Mouse (Mus musculus) ES-E14 (cell line): Measurements from ENCODE around the gene Vgf. TPM values are rescaled to one million over a fixed set of nuclear protein-coding genes. Genes with fewer than 3 reads are reported as not detected.

Source experiments
- DNase-seq: peaks from one replicate; pipeline ENCODE4 v3.0.0-alpha.2; 2013; ENCODE audit warnings: low read depth, low spot score
- H3K27ac ChIP-seq: 2 replicates; pipeline ENCODE4 v1.5.1; 2012; ENCODE audit warnings: low read depth, mild to moderate bottlenecking, low read length, moderate library complexity, mixed read lengths; ENCODE audit not compliant: poor library complexity, insufficient read depth, severe bottlenecking
- H3K36me3 ChIP-seq: 2 replicates; pipeline ENCODE4 v1.6.1; 2012; ENCODE audit warnings: mild to moderate bottlenecking, low read length, moderate library complexity, mixed read lengths; ENCODE audit not compliant: control insufficient read depth, poor library complexity, insufficient read depth, severe bottlenecking
- H3K4me1 ChIP-seq, 2 experiments: fragments of 150-350 bp in 1 of 2; sonication (generic) in 1 of 2; 2 replicates each; pipeline ENCODE4 v1.6.1; 2012; ENCODE audit warnings: low read length in 2 of 2, mild to moderate bottlenecking in 1 of 2, mixed read lengths in 1 of 2; ENCODE audit not compliant: control insufficient read depth in 2 of 2, insufficient read depth in 2 of 2, poor library complexity in 1 of 2
- H3K4me3 ChIP-seq, 2 experiments: fragments of 150-350 bp in 1 of 2; sonication (generic) in 1 of 2; 2 replicates each; pipeline ENCODE4 v1.5.1; 2012; ENCODE audit warnings: low read length in 2 of 2, low read depth in 1 of 2, mild to moderate bottlenecking in 1 of 2, mixed read lengths in 1 of 2; ENCODE audit not compliant: insufficient read depth in 1 of 2, poor library complexity in 1 of 2, severe bottlenecking in 1 of 2
- H3K9ac ChIP-seq: 2 replicates; pipeline ENCODE4 v1.6.1; 2012; ENCODE audit warnings: low read depth, mild to moderate bottlenecking, low read length, mixed read lengths; ENCODE audit not compliant: poor library complexity, insufficient read depth, severe bottlenecking
- H3K9me3 ChIP-seq: fragments of 150-350 bp; sonication (generic); 2 replicates; pipeline ENCODE4 v1.6.1; 2012; ENCODE audit warnings: low read depth, mild to moderate bottlenecking, low read length; ENCODE audit not compliant: control insufficient read depth, insufficient read depth
- CHD2 ChIP-seq: IDR thresholded peaks from 2 replicates; pipeline ENCODE4 v1.6.1; 2014; ENCODE audit warnings: mild to moderate bottlenecking, low read depth, low read length, inconsistent platforms
- HCFC1 ChIP-seq: IDR thresholded peaks from 2 replicates; pipeline ENCODE4 v1.6.1; 2012; ENCODE audit warnings: low read length, inconsistent platforms, borderline replicate concordance; ENCODE audit not compliant: insufficient read depth
- MAFK ChIP-seq: IDR thresholded peaks from 2 replicates; pipeline ENCODE4 v1.6.1; 2014; ENCODE audit warnings: mild to moderate bottlenecking, low read depth, low read length, inconsistent platforms; ENCODE audit not compliant: insufficient read depth
- ZC3H11A ChIP-seq: IDR thresholded peaks from 2 replicates; pipeline ENCODE4 v1.6.1; 2012; ENCODE audit warnings: low read depth, mild to moderate bottlenecking, inconsistent platforms, low read length, borderline replicate concordance
- ZNF384 ChIP-seq: IDR thresholded peaks from 2 replicates; pipeline ENCODE4 v1.6.1; 2012; ENCODE audit warnings: low read depth, low read length, inconsistent platforms
- in situ Hi-C, 2 experiments: fragments of 600-800 bp; cut with MboI; formaldehyde crosslinking; loops; one replicate each; pipeline ENCODE4 v1.15.1; 2025; ENCODE audit warnings: low sequenced_read_pairs in 2 of 2, inconsistent platforms in 1 of 2; ENCODE audit not compliant: unreplicated experiment in 2 of 2
- total RNA-seq: library from RNA; depleted of rRNA; stranded (reverse); fragments of 300-350 nt; gene quantifications from 2 replicates; pipeline ENCODE4 v1.2.3, GENCODE M21; 2012

The Vgf gene
- total RNA-seq, 1 experiment: 45.6 TPM

- Histone ChIP-seq H3K4me3 (peak overlapping the region; percentile 70 to 71), H3K36me3 (peaks cover 6% of the 10 kb centered on the region), H3K4me1 (peaks cover 2 to 19% of the 10 kb centered on the region in 2 experiments; a peak in 1 of 4 replicates), H3K9ac (peak overlapping the region; percentile 65), H3K9me3 (no peaks in the 10 kb centered on the region), H3K27ac (no peak overlapping the region)
- in situ Hi-C loops: no loop called here
- DNase-seq: peak; percentile 88
- TF ChIP-seq HCFC1 (no peak), CHD2 (no peak), ZNF384 (no peak), ZC3H11A (no peak), MAFK (no peak)
These were observed 6.5 kb downstream of the Vgf start for GRCm38 (mm10) chr5:137032641-137033074.

- in situ Hi-C loops: no loop called here
- no peak for TF ChIP-seq HCFC1
- no peak for TF ChIP-seq MAFK
- no peak for TF ChIP-seq ZNF384
- no peak for TF ChIP-seq ZC3H11A
- no peak for TF ChIP-seq CHD2
- Histone ChIP-seq H3K9me3 (no peaks in the 10 kb centered on the region), H3K4me1 (peaks cover 2 to 14% of the 10 kb centered on the region in 2 experiments; a peak in 2 of 4 replicates), H3K36me3 (peaks cover 6% of the 10 kb centered on the region), H3K9ac (no peak overlapping the region), H3K27ac (no peak overlapping the region), H3K4me3 (no peak overlapping the region)
- DNase-seq: no peak
These were observed 10.0 kb downstream of the Vgf start for GRCm38 (mm10) chr5:137036211-137036610.

- no peak overlapping the region for H3K4me3 ChIP-seq
- no peak overlapping the region for H3K27ac ChIP-seq
- no peak overlapping the region for H3K9ac ChIP-seq
- peaks cover 11% of the 10 kb centered on the region for H3K36me3 ChIP-seq
- H3K9me3 ChIP-seq: no peaks in the 10 kb centered on the region
- H3K4me1 ChIP-seq: peaks cover 2 to 8% of the 10 kb centered on the region in 2 experiments; a peak in 2 of 4 replicates
- in situ Hi-C loops: no loop called here
- no peak for DNase-seq
- no peak for TF ChIP-seq CHD2
These were observed 13.3 kb downstream of the Vgf start for GRCm38 (mm10) chr5:137039453-137039852.

- in situ Hi-C loops: no loop called here
- Histone ChIP-seq H3K9ac (no peak overlapping the region), H3K4me1 (peaks cover 2 to 12% of the 10 kb centered on the region in 2 experiments; a peak in 2 of 4 replicates), H3K4me3 (no peak overlapping the region), H3K36me3 (peaks cover 11% of the 10 kb centered on the region), H3K9me3 (no peaks in the 10 kb centered on the region), H3K27ac (no peak overlapping the region)
- DNase-seq: no peak
- TF ChIP-seq HCFC1: no peak
- TF ChIP-seq CHD2: no peak
- TF ChIP-seq MAFK: no peak
- no peak for TF ChIP-seq ZNF384
- no peak for TF ChIP-seq ZC3H11A
These were observed 15.2 kb downstream of the Vgf start for GRCm38 (mm10) chr5:137041442-137041841.

- in situ Hi-C loops: no loop called here
- peaks cover 2 to 18% of the 10 kb centered on the region in 2 experiments; a peak in 2 of 4 replicates for H3K4me1 ChIP-seq
- TF ChIP-seq HCFC1 (no peak), MAFK (no peak), ZNF384 (no peak), ZC3H11A (no peak), CHD2 (no peak)
- DNase-seq: no peak
- no peak overlapping the region for H3K9ac ChIP-seq
- no peak overlapping the region for H3K27ac ChIP-seq
- H3K36me3 ChIP-seq: peaks cover 4% of the 10 kb centered on the region; the same call in 1 of the 2 replicates
- no peak overlapping the region for H3K4me3 ChIP-seq
- H3K9me3 ChIP-seq: no peaks in the 10 kb centered on the region
These were observed 17.8 kb downstream of the Vgf start for GRCm38 (mm10) chr5:137043997-137044396.
